Mouse (Mus musculus): Measurements from ENCODE around the gene Mcam.

DNA sequence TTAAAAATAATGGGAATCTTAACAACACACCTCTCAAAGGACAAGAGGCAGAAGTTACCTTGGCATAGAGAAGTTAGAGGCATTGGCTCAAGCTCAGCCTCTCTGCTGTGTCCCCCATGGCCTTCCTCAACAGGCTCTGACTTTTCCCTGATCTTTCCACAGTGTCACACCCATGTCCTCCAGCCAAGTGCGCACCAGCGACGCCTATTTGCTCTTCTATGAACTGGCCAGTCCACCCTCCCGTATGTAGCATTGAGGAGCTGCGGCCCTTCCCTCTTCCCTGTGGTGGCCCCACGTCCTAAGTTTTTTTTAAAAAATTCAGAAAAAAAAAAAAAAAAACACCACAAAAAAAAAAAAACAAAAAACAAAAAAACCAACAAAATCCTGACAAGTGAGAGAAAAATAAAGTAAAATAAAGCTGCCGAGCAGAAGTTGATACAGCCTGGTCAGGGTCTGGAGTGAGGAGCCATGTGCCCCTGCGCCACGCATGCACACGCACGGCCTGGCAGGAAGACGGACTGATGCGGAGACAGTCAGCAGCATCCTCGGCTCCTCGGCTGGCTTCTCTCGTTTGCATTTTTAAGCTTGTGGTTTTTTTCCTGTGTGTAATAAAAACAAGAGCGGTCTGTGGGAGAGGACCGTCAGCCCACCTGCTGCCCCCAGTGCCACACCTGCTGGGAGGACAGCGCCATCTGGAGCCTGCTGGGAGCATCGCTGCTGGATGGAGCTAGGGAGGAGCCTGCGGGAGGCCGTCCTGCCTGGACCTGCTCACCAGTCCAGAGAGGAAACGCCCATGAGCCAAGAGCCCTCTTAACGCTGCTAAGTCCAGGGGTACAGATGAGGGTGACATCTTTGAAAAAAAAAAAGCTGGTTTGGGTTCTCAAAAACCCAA, 40.4 kb upstream of the Mcam start:
- TF ChIP-seq TBP (IDR thresholded peaks at IDR 0.05; ENCODE audit: low read depth, low read length), result no peak
- TF ChIP-seq RCOR1 (IDR thresholded peaks at IDR 0.05; ENCODE audit: low read depth, low read length), result no peak
- TF ChIP-seq ZKSCAN1 (IDR thresholded peaks at IDR 0.05; ENCODE audit: low read depth, low read length), result no peak
- peak; percentile 60 to 88 (median 70); a peak in 5 of 6 replicates for TF ChIP-seq CTCF (IDR thresholded peaks at IDR 0.05 in 2 of 3, conservative IDR thresholded peaks at IDR 0.05 in 1 of 3; ENCODE audit: control insufficient read depth in 1 of 3, insufficient read depth in 1 of 3, low read depth in 2 of 3, low read length in 3 of 3, poor library complexity in 1 of 3, severe bottlenecking in 1 of 3)
- TF ChIP-seq NRF1 (IDR thresholded peaks at IDR 0.05; ENCODE audit: insufficient read depth, low read depth, low read length, poor library complexity, severe bottlenecking), result no peak
- no peak for TF ChIP-seq ETS1 (IDR thresholded peaks at IDR 0.05; ENCODE audit: low read depth, low read length)
- TF ChIP-seq EP300 (IDR thresholded peaks at IDR 0.05; ENCODE audit: low read depth in 1 of 2, low read length in 2 of 2), result no peak
- no peak for TF ChIP-seq MAZ (IDR thresholded peaks at IDR 0.05; ENCODE audit: low read depth, low read length)
- no peak for TF ChIP-seq POLR2A (IDR thresholded peaks at IDR 0.05; ENCODE audit: control insufficient read depth in 1 of 2, insufficient read depth in 1 of 2, low read depth in 1 of 2, low read length in 2 of 2, poor library complexity in 1 of 2)
- no peak for TF ChIP-seq HCFC1 (IDR thresholded peaks at IDR 0.05; ENCODE audit: low read depth, low read length)
